Mouse (Mus musculus) limb, embryonic 15.5 days (tissue): ENCODE results near the gene Sema3f. TPM values are rescaled to one million over a fixed set of nuclear protein-coding genes. Genes with fewer than 3 reads are reported as not detected.

Experiments used
- ATAC-seq: fragments of 200-750 bp; cut with Nextera tagmentation; 2 replicates; pipeline ENCODE4 v1.8.0; 2017; ENCODE audit warnings: low read depth, moderate TSS enrichment; ENCODE audit not compliant: insufficient number of reproducible peaks, low FRiP score, low TSS enrichment
- H3K27ac ChIP-seq: fragments of 300-500 bp; sonication (generic); 2 replicates; pipeline ENCODE4 v1.5.1; 2015; ENCODE audit warnings: moderate library complexity, mild to moderate bottlenecking, inconsistent platforms
- H3K27me3 ChIP-seq: fragments of 300-500 bp; sonication (generic); 2 replicates; pipeline ENCODE4 v1.6.1; 2015; ENCODE audit warnings: inconsistent platforms
- H3K36me3 ChIP-seq: fragments of 300-500 bp; sonication (generic); 2 replicates; pipeline ENCODE4 v1.6.1; 2015; ENCODE audit warnings: inconsistent platforms
- H3K4me1 ChIP-seq: fragments of 300-500 bp; sonication (generic); 2 replicates; pipeline ENCODE4 v1.6.1; 2015; ENCODE audit warnings: inconsistent platforms
- H3K4me2 ChIP-seq: fragments of 300-500 bp; sonication (generic); 2 replicates; pipeline ENCODE4 v1.6.1; 2015; ENCODE audit warnings: mild to moderate bottlenecking, inconsistent platforms
- H3K4me3 ChIP-seq: fragments of 300-500 bp; sonication (generic); 2 replicates; pipeline ENCODE4 v1.5.1; 2015; ENCODE audit warnings: mild to moderate bottlenecking, inconsistent platforms
- H3K9ac ChIP-seq: fragments of 300-500 bp; sonication (generic); 2 replicates; pipeline ENCODE4 v1.6.1; 2015; ENCODE audit warnings: inconsistent platforms
- H3K9me3 ChIP-seq: fragments of 300-500 bp; sonication (generic); 2 replicates; pipeline ENCODE4 v1.6.1; 2016; ENCODE audit warnings: inconsistent platforms
- WGBS: fragments of 180-500 bp; shearing (Covaris S2); methylation state at CpG from one replicate; pipeline ENCODE4 v1.1.7; 2015; 5-methylcytosine and 5-hydroxymethylcytosine counted together
- polyA plus RNA-seq: library from polyadenylated mRNA; unstranded; fragments of >200 nt; fragmentation: Nextera tagmentation; extraction: Ambion mirVana; gene quantifications from 2 replicates; pipeline ENCODE4 v1.2.1, GENCODE M21; 2015

Sema3f gene
- polyA plus RNA-seq, 1 experiment from 2014 or later, result 38.2 TPM

DNA sequence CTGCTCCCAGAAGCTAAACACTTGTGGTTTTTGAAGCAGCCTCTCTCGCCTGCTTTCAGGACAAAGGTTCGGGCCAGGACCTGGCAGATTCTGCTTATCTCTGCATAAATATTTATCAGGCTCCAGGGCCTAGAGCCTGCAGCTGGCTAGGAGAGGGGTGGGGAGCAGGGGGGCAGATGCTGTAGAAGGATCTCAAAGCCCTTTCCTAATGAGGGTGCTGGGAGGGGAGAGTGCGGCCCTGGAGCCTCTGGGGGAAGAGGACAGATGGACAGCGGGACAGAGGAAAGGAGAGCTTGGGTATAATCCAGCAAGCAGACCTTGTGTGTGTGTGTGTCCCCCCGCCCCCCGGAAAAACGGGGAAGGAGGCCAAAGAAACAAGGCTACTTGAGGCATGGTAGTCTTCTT lies 24.3 kb upstream of the Sema3f start:
- no peak overlapping the region for H3K4me2 ChIP-seq
- peaks cover 57% of the 10 kb centered on the region for H3K4me1 ChIP-seq
- 38% methylated on average over 7 of the region's 7 CpGs for WGBS
- peak overlapping the region; percentile 85 for H3K27ac ChIP-seq
- H3K27me3 ChIP-seq, result no peaks in the 10 kb centered on the region
- no peak overlapping the region for H3K4me3 ChIP-seq
- 0 out of 2 replicates have a peak overlapping the region, but pooled peaks have one; percentile 20 for H3K9ac ChIP-seq
- H3K36me3 ChIP-seq, result peaks cover 14% of the 10 kb centered on the region
- no peak for ATAC-seq
- no peaks in the 10 kb centered on the region for H3K9me3 ChIP-seq

DNA sequence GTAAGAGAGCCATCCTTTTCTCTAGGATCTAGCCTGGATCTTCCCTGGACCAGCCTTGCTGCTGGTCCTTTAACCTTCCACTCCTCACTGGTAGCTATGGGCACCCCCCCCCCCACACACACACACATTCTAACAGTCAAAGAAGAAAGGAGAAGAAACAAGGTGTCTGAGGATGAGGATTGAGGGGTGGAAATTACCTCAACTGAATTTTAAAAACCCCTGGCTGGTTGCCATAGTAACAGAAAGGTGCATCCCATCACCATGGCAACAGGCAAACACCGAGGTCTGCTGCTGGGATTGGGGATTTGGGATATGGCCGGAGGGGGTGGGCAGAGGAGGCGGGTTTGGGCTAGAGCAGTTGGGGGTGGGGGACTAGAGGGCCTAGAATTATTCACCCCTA lies 19.4 kb upstream of the Sema3f start:
- no peaks in the 10 kb centered on the region for H3K27me3 ChIP-seq
- peaks cover 58% of the 10 kb centered on the region for H3K4me1 ChIP-seq
- H3K36me3 ChIP-seq, result no peaks in the 10 kb centered on the region
- H3K9me3 ChIP-seq, result no peaks in the 10 kb centered on the region
- no peak overlapping the region for H3K4me3 ChIP-seq
- WGBS, result 33% methylated on average over 3 of the region's 3 CpGs
- peak overlapping the region; percentile 27; the same call in 1 of the 2 replicates for H3K27ac ChIP-seq
- no peak for ATAC-seq
- H3K4me2 ChIP-seq, result no peak overlapping the region
- no peak overlapping the region for H3K9ac ChIP-seq

DNA sequence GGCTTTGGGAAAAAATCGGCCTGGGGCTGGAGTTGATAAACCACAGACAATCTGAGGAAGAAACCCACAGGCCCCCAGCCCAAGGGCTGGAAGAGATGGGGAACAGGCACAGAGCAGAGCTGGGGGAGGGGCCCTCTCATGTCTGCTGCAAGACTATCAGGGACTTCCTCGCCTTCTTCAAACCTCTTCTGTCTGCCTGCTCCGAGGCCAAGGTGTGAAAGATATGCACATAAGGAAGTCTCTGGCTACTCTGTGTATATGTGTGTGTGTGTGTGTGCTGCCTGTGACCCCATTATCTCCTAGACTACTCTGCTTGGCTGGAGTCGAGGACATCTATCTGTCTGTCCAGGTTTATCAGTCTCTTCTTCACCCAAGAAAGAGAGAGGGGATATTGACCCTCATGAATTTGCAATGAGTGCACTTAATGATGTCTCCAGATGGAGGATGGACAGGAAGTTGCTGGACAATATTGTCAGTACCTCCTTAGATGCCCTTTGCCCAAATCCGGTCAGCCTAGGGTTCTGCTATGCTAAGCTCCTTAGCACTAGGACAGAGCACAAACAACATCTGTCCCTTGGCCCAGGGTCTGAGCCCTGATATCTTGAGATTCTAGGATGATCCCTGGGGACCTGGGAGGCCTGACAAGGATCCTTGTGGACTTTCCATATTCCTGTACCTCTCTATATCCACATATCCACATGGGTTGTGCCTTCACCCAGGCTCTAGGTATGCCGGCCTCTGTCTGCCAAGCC lies 18.8 kb upstream of the Sema3f start:
- Histone ChIP-seq H3K4me1 (peaks cover 58% of the 10 kb centered on the region), H3K27ac (no peak overlapping the region), H3K9me3 (no peaks in the 10 kb centered on the region), H3K36me3 (no peaks in the 10 kb centered on the region), H3K9ac (no peak overlapping the region), H3K4me2 (no peak overlapping the region), H3K27me3 (no peaks in the 10 kb centered on the region), H3K4me3 (no peak overlapping the region)
- ATAC-seq, result no peak
- 63% methylated on average over 6 of the region's 6 CpGs for WGBS

DNA sequence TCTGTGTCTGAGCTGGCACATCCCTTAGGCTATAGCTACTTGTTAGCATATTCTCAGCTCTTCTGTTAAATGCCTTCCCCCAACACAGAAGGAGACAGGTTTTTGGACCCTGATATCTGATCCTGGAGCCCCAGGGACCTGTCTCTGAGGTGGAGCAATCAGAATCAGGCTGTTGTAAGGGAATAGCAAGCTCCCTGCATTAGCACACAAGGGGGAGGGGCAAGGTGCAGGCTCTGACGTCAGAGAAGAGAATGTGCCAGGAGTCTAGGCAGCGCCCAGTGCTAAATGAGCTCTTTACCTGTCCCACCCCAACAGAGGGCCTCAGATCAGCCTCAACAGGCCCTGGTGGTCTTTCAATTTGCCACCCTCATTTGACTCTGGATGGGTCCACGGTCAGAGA lies 16.8 kb upstream of the Sema3f start:
- Histone ChIP-seq H3K4me2 (no peak overlapping the region), H3K9me3 (no peaks in the 10 kb centered on the region), H3K4me1 (peaks cover 76% of the 10 kb centered on the region), H3K36me3 (no peaks in the 10 kb centered on the region), H3K4me3 (no peak overlapping the region), H3K27ac (peak overlapping the region; percentile 17), H3K27me3 (no peaks in the 10 kb centered on the region), H3K9ac (no peak overlapping the region)
- no peak for ATAC-seq
- 28% methylated on average over 3 of the region's 3 CpGs for WGBS

DNA sequence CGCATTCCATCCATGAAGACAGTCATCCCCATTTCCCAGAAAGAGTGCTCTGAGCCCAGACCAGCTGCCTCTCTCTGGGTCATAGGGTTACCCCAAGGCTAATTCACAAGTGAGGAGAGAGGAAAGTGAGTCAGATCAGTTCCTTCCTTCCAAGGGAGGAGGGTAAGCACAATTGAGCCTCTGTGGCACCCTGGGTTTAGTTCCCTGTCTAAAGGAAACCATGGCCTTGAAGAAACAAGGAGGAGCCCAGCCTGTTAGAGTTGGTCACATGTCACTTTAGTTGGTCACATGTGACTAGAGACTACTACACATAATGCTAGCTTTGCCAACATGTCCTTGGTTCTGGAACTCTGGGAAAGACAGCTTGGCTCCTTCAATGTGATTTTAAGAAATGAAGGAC lies 14.5 kb upstream of the Sema3f start:
- Histone ChIP-seq H3K4me1 (peaks cover 79% of the 10 kb centered on the region), H3K36me3 (no peaks in the 10 kb centered on the region), H3K4me3 (no peak overlapping the region), H3K27ac (peak overlapping the region; percentile 75), H3K4me2 (no peak overlapping the region), H3K9me3 (no peaks in the 10 kb centered on the region), H3K9ac (no peak overlapping the region), H3K27me3 (no peaks in the 10 kb centered on the region)
- WGBS, result 82% methylated on average over 1 of the region's 1 CpGs
- no peak for ATAC-seq

DNA sequence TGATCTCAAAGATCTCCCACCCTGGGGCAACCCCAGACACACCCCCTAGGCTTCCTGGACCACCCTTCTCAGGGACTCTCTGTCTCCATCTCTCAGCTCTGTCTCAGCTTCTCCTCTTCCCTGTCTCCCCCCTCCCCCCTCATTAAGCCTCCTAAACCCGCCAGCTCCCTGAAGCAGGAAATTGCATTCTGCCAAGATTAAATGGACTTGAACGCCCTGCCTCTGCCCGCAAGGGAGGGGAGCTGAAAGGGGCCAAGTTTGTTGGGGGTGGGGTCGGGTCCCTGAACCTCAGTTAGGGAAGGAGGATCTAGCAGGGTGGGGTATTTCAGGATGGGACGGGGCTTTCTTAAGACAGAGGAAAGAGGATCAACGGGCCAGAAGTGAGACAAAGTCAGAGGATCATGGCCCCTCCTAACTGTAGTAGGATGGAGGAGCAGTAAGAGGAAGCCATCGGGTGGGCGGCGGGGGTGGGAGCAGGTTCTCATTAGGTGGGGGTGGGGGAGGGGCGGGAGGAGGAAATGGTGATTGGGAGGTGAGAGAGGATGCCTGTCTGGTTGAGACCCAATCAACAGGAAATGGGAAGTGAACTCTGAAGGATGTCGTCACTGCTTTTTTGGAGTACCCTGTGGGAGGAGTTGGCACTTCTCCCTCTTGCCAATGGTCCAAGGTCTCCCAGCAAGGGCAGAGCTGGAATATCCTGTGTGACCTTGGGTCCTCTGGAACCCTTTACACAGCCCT lies 13.7 kb upstream of the Sema3f start:
- peak; percentile 38; the same call in 1 of the 2 replicates for ATAC-seq
- peaks cover 73% of the 10 kb centered on the region for H3K4me1 ChIP-seq
- H3K27me3 ChIP-seq, result no peaks in the 10 kb centered on the region
- peak overlapping the region; percentile 75 for H3K27ac ChIP-seq
- peak overlapping the region; percentile 37 for H3K4me2 ChIP-seq
- H3K4me3 ChIP-seq, result peak overlapping the region; percentile 7; the same call in 1 of the 2 replicates
- H3K9me3 ChIP-seq, result no peaks in the 10 kb centered on the region
- 4% methylated on average over 11 of the region's 11 CpGs for WGBS
- no peaks in the 10 kb centered on the region for H3K36me3 ChIP-seq
- no peak overlapping the region for H3K9ac ChIP-seq

DNA sequence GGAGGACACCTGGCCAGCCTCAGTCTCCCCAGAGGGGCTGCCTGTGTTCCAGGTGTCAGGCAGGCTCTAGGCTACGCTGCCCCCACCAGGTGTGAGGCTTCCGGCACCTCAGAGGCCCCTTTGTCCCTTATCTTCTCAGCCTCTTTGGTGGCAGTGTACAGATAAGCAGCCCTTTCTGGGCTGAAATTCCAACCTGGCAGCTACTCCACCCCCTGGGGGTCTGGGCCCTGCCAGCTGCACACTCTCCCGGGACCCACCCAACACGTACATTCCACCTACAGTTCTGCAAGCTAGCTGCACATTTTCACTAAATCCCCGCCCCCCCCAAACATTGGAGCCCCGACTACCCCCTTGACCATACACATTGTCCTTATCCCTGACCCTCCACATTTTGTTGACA lies 13.0 kb upstream of the Sema3f start:
- Histone ChIP-seq H3K27ac (peak overlapping the region; percentile 75), H3K27me3 (no peaks in the 10 kb centered on the region), H3K4me1 (peaks cover 73% of the 10 kb centered on the region), H3K9ac (no peak overlapping the region), H3K36me3 (no peaks in the 10 kb centered on the region), H3K9me3 (no peaks in the 10 kb centered on the region), H3K4me3 (no peak overlapping the region), H3K4me2 (peak overlapping the region; percentile 37)
- no peak for ATAC-seq
- WGBS, result 18% methylated on average over 6 of the region's 6 CpGs

- no peak for ATAC-seq
- Histone ChIP-seq H3K4me1 (peaks cover 87% of the 10 kb centered on the region), H3K4me2 (no peak overlapping the region), H3K36me3 (no peaks in the 10 kb centered on the region), H3K27me3 (no peaks in the 10 kb centered on the region), H3K27ac (peak overlapping the region; percentile 68), H3K9ac (no peak overlapping the region), H3K9me3 (no peaks in the 10 kb centered on the region), H3K4me3 (no peak overlapping the region)
- 78% methylated on average over 10 of the region's 10 CpGs for WGBS
Observed at GRCm38 (mm10) chr9:107718781-107719540, 8.7 kb upstream of the Sema3f start.

DNA sequence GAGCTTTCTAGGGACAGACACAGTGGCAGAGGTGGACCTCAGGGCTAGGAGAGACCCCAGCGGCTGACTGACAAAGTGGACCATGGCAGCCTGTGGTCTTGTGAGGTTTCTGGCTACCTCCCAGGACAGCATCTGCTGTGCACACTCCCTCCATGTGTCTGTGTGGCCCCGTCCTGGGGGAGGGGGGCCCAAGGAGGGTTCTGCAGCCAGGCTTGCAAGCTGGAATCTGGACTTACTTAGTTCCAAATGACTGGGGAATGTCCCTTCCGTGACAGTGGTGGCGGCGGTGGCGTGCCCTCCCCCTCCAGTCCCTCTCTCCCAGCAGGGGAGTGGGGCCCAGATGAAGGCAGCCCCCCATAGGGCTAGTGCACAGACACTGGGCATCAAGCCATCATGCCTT lies 6.7 kb upstream of the Sema3f start:
- H3K4me3 ChIP-seq, result no peak overlapping the region
- peaks cover 76% of the 10 kb centered on the region for H3K4me1 ChIP-seq
- 29% methylated on average over 6 of the region's 6 CpGs for WGBS
- no peaks in the 10 kb centered on the region for H3K27me3 ChIP-seq
- H3K9ac ChIP-seq, result no peak overlapping the region
- peak; percentile 46; the same call in 1 of the 2 replicates for ATAC-seq
- peak overlapping the region; percentile 91 for H3K27ac ChIP-seq
- no peaks in the 10 kb centered on the region for H3K36me3 ChIP-seq
- no peak overlapping the region for H3K4me2 ChIP-seq
- no peaks in the 10 kb centered on the region for H3K9me3 ChIP-seq

DNA sequence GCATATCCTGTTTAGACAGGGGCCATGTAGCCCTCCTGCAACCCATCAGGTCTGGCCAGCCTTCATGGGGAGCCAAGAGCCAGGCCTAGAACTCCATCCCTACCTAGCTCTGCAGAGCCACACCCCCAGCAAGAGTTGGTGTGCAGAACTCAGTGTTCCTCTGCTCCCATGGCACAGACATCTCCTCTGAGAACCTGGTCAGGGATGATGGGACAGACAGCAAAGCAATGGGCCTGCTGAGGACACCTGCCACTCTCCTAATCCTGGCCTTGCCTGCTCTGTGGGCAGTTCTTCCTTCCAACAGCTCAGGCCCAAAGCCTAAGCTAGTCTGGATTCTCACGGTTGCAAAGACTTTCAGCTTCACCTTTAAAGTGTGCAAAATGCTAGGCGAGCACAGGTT lies 5.4 kb upstream of the Sema3f start:
- H3K4me1 ChIP-seq, result peaks cover 65% of the 10 kb centered on the region
- 88% methylated on average over 2 of the region's 2 CpGs for WGBS

DNA sequence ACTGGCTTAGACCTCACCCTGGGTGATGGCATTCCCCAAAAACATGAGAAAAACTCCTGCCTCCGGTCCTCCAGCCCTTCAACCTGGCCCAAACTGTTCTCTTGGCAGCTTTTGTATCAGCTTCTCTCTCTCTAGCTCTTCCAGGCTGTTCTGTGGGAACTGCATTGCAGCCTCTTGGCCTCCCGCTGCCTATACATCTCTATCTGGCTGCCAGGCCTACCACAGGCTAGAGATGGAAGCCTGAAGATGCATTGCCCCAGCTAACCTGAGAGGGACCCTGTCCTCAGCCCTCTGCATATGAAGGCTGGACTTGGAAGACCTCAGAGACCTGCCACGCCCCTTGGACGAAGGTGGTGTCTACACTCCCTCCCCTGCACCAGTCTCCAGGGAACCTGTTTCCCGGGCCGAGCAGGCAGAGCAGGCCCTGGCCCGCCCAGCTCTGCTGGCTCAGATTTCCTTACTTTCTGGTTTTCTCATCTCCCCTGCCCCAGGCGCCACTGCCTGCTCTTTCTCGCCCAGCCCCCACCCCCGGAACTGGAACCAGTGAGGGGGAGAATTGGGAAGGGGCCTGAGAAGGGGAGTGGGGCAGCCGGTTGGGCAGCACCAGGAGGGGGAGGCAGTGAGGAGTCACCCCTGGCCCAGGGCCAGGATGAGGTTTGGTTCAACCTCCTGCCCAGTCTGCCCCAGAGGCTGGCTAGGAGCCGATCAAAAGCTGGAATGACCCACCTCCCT lies 4.1 kb upstream of the Sema3f start:
- Histone ChIP-seq H3K27ac (peak overlapping the region; percentile 91), H3K4me1 (peaks cover 69% of the 10 kb centered on the region), H3K9ac (no peak overlapping the region), H3K4me3 (no peak overlapping the region), H3K36me3 (no peaks in the 10 kb centered on the region), H3K4me2 (peak overlapping the region; percentile 31), H3K9me3 (no peaks in the 10 kb centered on the region), H3K27me3 (peaks cover 2% of the 10 kb centered on the region; the same call in 1 of the 2 replicates)
- 7% methylated on average over 12 of the region's 12 CpGs for WGBS
- ATAC-seq, result peak; percentile 35

More for the DNA sequence above, 5.4 kb upstream of the Sema3f start:
- Histone ChIP-seq H3K4me2 (no peak overlapping the region), H3K9ac (no peak overlapping the region), H3K9me3 (no peaks in the 10 kb centered on the region), H3K27ac (peak overlapping the region; percentile 91), H3K4me3 (no peak overlapping the region), H3K27me3 (no peaks in the 10 kb centered on the region), H3K36me3 (no peaks in the 10 kb centered on the region)
- no peak for ATAC-seq
